Mouse (Mus musculus): ENCODE measurements around the gene Srbd1. TPM values are rescaled to one million over a fixed set of nuclear protein-coding genes. Genes with fewer than 3 reads are reported as not detected.
A peak's percentile ranks its signal among the peaks of the same experiment; 100 is the strongest.

Gene Srbd1
- polyA plus RNA-seq, 2 experiments from 2014 or later, result 13.9 to 17.4 TPM

DNA sequence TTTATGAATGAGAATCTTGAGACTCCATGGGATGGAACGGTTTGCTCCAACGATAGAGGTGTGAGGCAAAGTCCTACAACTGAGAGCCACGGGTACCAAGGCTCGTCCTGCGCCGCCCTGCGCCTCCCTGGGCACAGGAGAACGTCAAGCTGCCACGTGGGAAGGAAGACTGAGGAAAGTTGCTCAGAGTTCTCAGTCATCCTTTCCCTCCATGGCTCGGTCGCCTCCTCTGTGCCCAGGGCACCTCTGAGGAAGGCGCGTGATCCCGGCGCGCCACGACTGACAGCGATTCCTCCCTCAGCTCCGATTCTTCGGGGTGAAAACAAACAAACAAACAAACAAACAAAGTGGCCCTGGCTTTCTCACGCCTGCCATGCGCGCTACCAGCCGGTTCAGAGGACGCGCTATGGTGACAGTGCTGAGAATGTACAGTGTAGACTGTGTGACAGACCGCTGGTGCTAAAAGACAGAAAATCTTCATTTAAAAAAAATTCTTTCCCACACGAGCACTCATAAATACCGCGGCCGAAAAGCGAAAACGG lies 367 bp downstream of the Srbd1 start:
- ATAC-seq, result peak; percentile 71

DNA sequence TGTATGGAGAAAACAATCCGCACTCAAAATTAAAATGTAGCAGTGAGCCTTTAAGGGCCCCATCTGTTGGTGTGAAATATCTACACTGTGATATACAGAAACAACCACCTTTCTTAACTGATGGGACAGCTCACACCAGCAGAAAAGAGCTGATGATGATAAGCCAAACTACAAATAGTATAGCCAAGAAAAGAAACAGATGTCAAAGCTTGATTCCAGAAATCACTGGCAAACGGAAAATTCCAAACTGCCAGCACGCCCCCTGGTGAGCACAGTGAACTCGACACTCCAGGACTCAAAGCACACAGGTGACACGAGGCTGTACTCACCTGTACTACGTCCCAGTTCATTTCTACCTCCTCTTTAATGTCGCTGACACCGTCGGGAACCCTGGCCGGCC lies 9.1 kb downstream of the Srbd1 start:
- ATAC-seq, result no peak

DNA sequence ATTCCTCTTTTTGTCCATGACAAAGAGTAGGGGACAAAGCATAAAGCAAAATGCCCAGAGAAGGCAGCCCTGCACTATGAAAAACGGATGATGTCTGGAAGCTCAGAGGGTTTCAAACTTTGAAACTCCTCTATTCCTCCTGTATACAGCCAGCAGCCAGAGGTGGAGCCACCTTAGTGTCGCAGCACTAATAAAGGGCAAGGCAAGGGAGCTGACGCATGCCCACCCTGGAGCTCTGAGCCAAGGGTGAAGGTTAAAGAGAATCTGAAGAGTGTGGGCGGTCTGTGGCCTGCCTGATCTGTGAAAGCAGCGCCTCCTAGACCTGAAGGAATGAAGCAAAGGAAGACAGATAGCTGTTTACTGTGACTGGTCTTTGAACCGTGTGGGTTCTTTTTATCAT lies 10.5 kb downstream of the Srbd1 start:
- ATAC-seq, result no peak

DNA sequence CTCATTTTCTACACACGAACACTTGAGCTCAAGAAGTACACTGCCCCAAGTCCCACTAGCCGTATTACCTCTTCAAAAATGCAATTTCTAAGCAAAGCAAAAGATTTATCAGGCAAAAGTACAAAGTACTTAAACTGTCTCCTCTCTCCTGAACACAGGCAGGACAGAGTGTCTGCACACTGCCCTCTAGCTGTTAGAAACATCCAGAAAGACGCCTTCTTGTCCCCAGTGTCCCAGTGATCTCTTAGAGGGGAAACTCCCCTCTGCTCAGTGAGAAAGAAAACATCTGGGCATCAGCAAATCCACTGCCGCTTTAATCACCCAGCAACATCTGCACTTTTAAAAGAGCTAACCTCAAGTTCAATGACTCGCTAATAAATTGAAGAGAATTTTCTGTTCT lies 12.4 kb downstream of the Srbd1 start:
- ATAC-seq, result no peak

DNA sequence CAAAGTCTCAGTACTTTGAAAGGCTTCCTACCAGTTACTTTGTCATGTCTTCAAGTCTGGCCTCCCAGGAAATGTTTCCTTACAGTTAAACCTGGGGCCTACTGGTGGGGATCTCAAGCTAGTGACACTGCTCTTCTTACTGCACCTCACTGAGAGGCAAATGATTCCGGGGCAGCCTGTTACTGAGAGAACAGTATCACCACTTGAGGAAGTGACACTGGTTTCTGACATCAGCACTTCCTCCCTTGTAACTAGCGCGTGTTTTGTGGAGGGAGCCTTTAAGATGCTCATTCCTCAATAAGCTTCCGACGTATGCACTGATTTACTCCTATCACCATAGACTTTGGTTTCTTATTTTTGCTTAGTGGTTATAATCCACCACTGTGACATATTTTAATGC lies 16.8 kb downstream of the Srbd1 start:
- ATAC-seq, result no peak

DNA sequence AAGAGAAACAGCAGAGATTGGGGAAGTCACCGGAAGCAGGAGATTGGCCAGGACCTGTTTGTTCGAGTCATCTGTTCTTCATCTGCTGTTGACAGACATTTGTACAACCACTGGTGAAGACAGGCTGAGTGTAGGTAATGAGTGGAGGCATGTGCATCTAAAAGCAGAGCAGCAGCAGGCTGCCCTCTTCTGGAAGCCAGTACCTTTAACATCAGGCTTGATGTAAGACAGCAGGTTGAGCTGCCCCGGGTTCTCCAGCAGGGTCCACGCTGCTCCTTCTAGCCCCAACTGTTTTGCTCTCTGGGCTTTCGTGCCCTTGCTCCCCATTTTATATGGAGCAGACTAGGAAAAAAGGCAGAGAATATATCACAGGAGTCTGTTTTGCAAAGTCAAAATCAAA lies 19.1 kb downstream of the Srbd1 start:
- ATAC-seq, result no peak

DNA sequence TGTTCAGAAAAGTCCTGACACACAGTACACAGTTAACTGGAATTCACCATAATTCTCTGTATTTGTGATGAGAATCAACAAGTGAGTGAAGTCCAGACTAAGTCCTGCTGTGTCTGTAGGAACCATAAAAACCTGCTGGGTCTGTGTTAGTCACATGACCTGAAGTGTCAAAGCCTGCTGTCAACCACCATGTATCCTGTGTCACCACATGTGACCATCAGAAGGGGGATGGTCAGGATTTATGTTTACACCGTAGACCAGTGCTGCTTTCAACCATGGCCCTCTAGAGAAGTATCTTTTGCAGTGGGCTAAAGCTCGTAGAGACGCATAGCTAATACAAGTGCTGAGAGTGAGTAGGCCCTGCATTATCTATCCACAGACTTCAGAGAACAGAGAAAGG lies 21.8 kb downstream of the Srbd1 start:
- no peak for ATAC-seq

DNA sequence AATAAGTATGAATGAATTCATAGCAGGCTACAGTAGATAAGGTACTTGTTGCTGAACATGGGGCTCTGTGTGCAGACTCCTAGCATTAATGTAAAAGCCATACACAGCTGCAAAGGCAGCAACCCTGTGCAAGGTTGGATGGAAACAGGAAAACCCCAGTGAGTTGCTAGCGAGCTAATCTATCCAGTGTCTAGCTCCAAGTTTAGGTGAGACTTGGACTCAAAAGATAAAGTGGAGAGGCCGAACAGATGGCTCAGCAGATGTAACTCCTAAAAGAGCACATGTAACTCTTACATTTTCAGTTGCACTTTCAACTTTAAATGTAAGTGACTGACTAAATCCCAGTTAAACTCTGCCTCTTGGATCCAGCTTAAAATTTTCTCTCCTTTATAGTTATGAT lies 48.1 kb downstream of the Srbd1 start:
- ATAC-seq, result no peak

DNA sequence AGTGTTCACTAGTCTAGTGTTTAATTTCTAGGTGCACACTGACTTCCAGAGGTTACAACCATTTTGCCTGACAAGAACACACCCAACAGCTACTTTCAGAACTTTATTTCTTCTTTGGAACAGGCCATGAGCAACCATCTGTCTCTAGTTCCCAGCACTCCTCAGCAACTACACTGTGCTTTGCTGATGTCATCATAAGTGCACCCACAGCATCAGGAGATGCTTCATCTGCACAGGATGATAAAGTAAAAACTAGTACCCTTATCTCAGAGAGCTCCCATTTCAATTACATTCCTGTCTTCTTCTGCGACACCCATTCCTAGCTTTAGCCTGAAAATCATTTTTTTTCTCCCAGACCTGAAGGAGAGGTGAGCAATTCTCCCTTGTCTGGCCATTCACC lies 51.9 kb downstream of the Srbd1 start:
- ATAC-seq, result no peak

DNA sequence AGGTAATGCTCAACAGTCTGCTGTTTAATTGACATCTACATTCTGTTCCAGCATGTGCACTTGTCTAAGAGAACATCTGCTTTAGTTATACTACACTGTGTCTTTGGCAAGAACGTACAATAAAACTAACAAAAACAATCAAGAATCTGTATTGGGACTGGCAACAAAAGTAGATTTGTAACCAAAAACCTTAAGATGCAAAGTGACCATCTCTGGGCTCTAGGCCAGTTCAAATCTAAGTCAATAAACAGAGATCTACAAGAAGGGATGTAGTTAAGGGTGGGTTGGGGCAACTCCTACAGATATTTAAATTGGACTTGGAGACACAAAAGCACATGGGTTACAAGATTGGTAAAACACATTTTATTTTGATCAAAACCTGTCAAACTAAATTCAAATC lies 53.3 kb downstream of the Srbd1 start:
- no peak for ATAC-seq

DNA sequence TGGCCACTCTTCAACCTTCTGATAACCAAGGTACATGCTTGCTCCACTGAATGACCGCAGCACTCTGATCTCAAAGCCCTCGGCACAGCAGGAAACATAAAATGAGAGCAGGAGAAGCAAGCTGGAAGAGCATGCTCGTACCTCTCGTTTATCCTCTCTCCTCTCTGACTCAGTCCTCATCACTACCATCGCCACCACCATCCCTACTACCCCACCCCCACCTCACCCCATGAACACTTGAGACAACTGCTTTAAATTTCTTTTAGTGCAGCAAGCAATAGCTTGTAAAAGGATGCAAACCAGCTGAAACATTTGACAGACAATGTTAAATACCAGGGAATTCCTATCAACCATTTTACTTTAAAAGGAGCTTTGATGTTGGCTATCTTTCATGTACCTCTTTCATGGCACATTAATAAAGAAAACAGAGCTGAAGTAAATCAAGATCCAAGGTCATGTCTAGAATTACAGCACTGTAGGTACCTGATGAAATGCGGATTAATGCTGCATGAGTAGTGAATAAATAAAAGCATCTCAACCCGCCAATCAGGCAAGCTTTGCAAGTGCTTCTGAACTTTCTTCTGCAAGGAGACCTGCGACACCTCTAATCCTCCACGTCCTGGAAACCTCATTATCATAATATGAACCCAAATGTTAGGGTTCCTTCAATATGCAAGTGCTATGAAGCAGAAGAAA lies 54.9 kb downstream of the Srbd1 start:
- no peak for ATAC-seq

DNA sequence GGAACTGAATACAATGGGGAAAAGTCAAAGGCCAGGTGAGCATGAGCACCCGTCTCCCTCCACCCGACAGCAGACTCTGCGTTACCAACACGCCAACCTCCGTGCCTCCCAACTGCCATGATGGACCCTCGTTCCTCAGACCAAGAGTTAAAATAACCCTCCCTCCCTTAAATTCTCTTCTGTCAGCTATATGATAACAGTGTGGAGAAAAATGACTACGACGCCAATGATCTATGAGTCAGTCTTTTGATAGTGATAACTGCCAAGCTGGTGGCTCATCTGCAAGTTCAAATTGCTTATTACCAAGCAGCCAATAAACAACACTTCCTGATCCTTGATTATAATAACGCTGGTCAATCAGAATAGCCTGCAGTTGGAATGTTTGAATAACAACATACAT lies 57.1 kb downstream of the Srbd1 start:
- no peak for ATAC-seq

DNA sequence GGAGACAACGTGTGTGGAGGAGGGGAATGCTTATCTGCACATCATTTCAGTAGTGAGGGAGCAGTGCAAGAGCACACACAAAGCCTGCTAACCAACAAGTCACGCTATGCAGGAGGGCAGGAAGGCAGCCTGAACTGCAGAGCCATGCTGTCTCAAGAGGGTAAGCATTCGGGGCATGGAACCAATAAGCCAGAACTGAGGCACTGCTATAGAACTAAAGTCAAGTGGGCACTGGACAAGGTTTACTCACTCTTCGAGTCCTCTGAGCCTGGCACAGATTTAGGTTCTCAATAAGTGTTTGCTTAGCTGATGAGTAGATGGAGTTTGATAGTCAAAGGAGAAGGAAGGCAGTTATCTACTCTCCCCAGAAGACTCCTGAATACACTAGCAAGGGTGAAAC lies 58.8 kb downstream of the Srbd1 start:
- ATAC-seq, result no peak

DNA sequence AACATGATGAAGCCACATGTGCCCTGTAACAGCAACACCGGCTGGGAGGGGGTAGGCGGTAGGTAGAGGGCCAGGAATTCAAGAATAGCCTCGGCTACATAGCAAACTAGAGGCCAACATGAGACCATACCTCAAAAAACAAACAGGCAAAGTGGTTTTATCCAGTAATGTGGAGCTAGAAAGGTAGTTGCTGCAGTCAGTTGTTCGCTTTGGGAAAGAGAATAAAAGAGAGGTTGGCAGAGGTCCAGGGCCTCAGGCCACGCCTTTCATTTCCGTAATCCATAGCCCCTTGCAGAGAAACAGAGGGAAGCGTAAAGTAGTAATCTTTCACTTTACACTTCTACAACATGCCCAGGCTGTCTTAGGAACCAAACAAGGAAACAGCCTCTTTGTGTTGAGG lies 61.8 kb downstream of the Srbd1 start:
- ATAC-seq, result no peak

DNA sequence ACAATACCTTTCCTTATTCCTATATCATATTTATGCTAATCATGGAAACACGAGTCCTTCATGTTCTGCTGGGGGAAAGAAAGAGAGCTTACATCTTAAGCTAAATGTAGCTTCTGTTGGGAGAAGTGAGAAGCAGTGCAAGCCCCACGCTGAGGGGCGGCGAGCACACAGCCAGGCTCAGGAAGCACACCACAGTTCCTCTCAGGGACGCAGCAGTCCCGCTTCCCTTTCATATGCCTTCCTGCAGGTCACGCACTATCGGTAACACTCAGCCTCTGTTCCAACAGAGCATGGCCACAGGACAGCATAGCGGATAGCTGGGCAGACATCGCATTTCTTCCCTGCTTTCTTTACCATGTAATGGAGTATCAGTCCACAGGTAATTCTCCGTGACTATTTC lies 66.9 kb downstream of the Srbd1 start:
- no peak for ATAC-seq

DNA sequence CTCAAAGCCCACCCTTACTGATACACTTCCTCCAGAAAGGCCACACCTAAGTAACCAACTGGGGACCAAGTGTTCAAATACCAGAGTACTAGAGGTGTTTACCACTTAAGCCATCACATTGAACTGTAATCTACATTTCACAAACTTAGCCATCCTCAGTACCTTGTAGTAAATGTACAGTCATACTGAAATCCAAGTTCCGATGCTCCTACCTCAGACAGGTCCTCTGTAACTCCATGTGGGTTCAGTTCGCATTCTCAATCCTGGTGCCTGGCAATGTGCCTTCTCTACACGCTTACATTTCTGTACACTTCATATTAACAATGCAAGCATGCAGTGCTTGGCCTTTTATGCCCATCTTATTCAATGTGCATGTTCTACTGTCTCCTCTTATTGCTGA lies 77.5 kb downstream of the Srbd1 start:
- no peak for ATAC-seq

DNA sequence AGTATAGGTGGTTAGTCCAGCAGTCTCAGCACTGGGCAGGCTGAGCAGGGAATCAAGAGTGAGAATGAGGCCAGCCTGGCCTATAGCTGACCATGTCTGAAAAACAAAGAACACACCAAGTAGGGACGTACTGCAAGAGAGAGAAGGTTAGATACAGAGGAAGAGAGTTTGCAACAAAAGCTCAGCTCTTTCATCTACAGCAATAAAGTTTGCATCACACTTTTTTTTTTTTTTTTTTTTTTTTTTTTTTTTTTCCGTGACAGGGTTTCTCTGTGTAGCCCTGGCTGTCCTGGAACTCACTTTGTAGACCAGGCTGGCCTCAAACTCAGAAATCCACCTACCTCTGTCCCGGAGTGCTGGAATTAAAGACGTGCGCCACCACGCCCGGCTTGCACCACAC lies 79.1 kb downstream of the Srbd1 start:
- ATAC-seq, result no peak

DNA sequence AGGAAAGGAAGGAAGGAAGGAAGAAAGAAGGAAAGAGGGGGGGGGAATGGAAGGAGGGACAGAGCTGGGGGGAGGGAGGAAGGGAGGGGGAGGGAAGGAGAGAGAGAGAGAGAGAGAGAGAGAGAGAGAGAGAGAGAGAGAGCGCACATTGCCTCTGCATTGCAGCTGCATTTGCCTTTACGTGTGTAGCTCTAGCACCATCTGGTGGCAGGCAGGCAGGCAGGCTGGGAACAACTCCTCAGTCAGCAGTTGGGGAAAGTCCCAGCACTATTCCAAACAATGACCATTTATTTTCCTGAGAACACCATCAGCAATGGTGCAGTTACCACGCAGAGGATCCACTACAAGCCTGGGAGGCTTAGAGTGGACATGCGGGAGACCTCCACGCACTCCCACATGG lies 81.5 kb downstream of the Srbd1 start:
- peak; percentile 57 for ATAC-seq

DNA sequence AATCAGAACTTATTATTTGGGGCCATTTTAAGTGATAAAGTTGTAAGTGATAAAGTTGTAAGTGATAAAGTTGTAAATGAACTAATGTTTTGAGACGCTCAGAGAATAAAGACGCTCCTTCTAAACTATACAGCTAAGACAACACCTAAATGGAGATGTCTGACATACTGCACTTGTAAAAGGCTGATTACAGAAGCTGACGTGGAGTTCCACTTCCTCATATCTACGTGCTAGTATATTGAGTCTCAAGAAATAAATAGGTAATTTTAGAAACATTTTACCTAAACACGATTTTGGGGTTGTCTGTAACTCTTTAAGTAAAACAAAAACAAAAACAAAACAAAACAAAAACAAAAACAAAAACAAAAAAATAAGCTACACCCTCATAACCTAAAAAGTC lies 84.1 kb downstream of the Srbd1 start:
- ATAC-seq, result no peak

DNA sequence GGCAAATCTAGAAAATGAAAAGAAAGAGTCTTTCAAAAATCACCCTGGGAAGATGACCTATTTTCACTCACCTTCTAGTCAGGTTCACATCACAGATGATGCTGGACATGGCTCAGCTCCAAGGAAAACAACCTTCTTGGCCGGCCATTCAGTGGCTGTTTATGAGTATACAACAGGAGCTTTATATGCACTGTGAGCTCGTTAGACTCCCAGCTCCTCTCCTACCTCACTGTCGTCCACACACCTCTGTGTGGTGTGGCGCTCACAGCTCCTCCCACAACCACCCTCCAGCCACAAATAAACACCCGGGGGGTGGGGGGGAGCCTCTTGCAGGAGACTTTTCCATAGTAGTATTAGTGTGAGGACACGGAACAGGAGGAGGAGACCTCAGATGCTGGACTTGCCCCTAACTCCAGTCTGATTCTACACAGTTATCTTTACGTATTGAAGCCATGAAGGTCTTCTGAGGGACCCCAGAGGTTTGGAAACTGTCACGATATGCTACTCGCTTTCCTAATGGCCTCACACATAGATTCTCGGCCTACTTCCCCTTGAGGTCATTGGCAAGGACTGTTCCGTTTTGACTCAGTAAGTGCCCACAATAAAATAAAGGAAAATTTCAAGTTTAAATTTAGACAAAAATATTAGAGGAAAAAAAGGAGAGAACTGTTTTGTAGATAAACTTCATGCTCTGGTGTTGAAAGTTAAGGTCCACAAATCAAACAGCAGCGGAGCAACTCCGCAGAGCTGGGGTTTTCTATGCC lies 104.6 kb downstream of the Srbd1 start:
- no peak for ATAC-seq

DNA sequence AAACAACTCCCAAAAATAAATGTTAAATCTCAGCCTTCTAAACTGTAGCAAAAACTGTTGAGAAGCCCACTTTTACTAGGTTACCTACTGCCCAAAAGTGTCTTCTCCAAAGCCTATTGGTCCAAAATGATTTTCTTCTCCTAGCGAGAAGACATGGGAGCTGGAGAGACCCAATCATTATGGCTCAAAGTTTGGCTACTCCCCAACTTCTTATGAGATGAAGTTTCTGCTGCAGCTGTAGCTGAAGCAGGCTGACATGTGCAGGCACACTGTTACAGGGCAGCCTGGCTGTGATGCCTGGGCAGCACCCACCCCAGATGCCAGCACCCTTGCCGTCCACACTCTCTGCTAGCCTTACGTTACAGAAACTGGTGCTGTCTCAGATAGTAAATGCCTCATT lies 105.2 kb downstream of the Srbd1 start:
- ATAC-seq, result no peak

DNA sequence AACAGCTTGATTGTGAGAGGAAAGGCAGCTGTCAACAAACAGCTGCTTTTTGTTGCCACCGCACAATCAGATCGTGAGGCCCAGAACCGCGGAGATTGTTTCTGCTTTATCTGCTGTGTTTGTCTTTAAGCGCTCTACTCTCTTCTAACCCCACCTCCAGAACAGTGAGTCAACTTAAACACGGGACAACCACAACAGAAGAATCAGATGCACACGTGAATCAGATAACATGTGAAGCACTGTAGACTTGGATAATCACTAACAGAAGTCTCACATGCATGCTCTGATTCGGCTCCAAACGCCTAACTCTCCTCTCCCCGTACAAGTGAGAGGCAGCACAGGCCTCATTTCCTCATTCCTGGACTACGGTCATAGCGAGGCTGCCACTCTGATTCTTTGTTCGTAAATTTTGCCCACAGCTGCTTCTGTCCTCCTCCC lies 106.7 kb downstream of the Srbd1 start:
- ATAC-seq, result no peak

DNA sequence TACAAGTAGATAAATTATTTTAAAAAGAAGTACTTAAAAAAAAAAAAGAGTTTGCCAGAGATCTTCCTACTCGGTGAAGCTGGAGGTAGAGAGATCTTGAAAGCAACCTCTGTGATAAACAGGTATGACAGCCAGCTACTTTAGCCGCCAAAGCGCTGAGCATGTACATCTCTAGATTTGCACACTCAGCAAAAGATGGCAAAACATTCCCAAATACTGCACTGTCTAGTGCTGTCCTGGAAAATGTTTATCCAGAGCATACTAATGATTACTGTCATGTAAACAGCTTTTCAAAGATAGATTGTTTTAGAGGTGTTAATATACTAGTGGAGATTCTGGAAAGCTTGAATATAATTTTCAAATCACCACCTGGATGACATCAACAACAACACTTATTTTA lies 109.4 kb downstream of the Srbd1 start:
- no peak for ATAC-seq

DNA sequence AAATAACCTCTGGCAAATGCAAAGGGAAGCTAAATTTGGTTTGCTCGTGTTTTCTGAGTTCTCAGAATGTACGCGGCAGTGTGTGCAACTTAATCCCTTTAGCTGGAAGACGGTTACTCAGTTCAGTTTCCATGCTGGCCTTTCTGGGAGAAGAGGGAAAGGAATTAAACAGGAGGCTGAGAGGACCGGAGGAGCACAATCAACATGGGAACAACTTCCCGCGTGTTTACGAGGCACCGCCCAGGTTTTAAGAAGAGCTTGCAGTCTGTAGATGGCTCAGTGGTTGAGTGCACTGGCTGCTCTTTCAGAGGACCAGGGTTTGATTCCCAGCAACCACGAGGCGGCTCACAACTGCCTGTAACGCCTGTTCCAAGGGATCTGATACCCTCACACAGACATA lies 109.8 kb downstream of the Srbd1 start:
- no peak for ATAC-seq
